Mouse (Mus musculus) lung, postnatal 0 days (tissue): ENCODE data around the gene Mzt1.

ENCODE experiments used
- CTCF ChIP-seq: IDR thresholded peaks from 2 replicates; pipeline ENCODE4 v1.5.1; 2016; ENCODE audit warnings: antibody characterized with exemption, mild to moderate bottlenecking
- EP300 ChIP-seq: IDR thresholded peaks from 2 replicates; pipeline ENCODE4 v1.6.1; 2016; ENCODE audit warnings: antibody characterized with exemption, mild to moderate bottlenecking, control low read depth

DNA sequence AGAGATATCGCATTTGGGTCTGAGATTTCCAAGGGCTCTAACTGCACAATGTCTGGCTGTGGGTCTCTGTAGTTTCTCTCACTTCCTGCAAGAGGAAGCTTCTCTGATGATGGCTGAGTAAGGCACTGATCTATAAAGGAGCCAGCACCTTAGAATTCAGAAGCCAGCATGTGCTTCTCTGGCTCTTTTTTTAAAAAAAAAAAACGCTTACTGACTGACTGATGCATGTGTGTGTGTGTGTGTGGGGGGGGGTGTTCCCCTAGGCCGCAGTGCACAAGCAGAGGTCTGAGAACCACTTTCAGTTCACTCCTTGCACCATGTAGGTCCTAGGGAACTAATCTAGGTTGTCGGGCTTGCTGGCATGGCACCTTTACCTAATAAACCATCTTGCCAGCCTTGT lies 4.5 kb downstream of the Mzt1 start:
- TF ChIP-seq CTCF (no peak), EP300 (no peak)
